Mouse (Mus musculus): ENCODE results near the gene Bscl2. TPM values are rescaled to one million over a fixed set of nuclear protein-coding genes. Genes with fewer than 3 reads are reported as not detected.

Gene Bscl2
- polyA plus RNA-seq (2015; fragmentation: Illumina TruSeq; extraction: RNeasy Lipid Tissue Mini Kit (QIAGEN cat#74804); ENCODE audit: low read depth, low replicate concordance), result 92.5 TPM

DNA sequence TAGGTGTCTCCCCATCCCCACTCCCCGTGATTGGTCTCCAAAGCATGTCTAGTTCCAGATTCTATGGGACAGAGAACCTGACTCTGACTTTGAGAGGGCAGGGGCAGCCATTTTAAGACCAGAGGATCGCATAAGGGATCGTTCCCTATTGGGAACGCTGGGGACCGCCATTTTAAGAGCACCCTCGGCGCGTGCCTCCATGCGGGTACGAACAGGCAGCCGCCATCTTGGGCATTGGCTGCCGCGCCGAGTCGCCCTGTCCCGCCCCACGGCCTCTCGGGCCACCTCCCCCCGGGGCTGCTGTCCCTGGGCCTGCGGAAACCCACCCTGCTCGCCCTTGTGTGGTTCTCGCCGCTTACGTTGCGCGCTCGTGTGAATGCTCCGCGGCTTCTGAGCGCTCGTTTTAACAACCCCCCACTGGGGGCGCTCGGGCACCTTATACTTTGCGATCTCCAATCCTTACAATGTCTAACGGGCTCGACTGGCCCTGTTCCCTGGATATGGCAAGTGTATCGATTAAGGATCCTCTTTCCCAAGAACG, at the start of gene Bscl2:
Bscl2 (plus strand) TSS at position 217 of the 541 bp plus-strand sequence.

DNA sequence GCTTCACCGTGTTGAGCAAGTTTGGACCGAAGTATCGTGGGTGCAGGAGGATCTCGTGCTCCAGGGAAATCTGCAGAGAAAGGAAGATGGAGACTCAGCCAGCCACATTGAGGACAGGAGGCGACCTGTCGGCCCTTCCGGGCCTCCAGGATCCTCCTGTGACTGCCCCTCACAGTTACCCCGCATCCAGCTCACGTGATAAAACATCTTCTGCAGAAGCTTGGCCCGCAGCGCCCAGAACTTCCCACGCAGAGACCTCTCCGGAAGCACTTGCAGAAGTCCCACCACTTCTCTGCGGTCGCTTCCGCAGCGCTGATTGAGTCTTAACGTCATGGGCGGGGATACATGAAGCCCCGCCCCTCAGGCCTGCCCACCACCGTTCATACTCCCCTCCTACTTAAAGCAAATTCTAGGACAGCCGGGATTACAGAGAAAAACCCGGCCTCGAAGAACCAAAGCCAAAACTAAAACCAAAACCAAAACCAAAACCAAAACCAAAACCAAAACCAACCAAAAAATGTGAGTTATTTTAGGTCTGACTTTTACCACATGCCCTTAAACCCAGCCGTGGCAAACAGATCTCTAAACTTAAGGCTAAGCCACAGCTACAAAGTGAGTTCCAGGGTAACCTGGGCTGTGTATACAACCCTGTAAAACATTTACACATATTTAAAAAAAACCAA, 38.9 kb upstream of the Bscl2 start, which contains the start of gene Polr2g:
Polr2g (minus strand) TSS at position 314 of the 683 bp plus-strand sequence.

DNA sequence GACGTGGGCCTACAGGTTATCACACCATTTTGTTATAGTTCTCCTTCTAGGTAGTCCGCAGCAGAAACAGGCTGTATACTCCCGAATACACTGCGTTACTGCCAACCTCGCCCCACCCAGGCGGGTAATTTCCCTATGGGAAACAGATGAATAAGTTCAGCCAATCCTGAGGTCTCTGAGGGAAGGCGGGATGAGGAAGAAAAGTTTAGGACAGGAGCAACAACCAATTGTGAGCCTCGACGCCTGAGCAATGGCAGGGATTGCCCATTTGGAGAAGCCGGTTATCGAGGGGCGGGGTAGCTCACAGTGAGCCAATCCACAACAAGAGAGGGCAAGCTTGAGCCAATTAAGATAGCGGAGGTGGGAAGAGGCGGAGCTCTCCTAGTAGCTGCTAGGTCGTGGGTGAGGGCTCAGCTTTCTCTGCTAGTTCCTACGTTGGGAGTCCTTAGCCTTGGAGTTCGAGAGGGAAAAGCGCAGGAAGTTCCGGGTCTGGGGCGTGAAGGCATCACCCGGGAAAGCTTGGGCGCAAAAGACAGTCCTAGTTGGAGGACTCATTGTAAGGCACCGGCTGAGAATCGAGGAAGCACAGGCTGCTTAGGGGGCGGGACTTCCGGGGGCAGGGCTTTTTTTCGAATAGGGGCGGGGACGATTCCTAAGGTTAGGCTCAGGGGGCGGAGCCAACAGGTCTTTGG, 35.0 kb upstream of the Bscl2 start, which contains the start of gene Zbtb3:
Zbtb3 (plus strand) TSS at position 426 of the 692 bp plus-strand sequence.

DNA sequence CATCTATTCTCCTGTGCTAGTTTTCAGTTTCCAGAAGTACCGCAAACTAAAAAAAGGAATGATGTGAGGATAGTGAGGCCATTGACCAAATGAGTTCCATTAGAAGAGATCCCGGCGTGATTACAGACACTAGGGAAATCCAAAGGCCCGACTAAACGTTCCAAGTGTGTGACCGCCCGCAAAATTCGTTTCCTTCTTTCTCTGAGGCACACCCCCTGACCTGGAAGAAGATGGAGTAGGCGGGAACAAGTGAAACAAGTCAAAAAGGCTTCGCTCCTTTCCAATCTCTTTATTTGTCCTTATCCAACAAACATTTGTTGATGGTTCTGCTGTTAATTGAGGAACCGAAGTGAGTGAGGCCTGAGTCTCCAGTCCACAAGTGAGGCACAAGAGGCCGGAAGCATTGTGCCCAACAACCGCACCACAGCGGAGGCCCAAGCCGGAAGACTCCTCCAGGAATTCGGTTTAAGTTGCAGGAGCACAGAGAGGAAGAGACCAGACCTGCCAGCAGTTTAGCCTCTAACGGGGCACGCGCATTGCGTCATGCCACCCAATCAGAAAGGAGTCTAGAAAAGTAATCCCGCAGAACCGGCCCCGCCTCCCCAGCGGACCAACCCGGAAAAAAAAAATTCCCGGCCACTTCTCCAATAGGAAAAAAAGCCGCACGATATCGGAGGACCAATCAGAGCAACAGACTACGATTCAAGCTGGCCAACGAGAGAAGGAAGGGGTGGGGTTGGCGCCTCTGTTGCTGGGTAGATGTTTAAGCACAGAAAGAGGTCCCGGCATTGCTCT, 18.3 kb upstream of the Bscl2 start, which contains the start of gene Ttc9c:
Ttc9c (minus strand) TSS at position 533 of the 795 bp plus-strand sequence.

DNA sequence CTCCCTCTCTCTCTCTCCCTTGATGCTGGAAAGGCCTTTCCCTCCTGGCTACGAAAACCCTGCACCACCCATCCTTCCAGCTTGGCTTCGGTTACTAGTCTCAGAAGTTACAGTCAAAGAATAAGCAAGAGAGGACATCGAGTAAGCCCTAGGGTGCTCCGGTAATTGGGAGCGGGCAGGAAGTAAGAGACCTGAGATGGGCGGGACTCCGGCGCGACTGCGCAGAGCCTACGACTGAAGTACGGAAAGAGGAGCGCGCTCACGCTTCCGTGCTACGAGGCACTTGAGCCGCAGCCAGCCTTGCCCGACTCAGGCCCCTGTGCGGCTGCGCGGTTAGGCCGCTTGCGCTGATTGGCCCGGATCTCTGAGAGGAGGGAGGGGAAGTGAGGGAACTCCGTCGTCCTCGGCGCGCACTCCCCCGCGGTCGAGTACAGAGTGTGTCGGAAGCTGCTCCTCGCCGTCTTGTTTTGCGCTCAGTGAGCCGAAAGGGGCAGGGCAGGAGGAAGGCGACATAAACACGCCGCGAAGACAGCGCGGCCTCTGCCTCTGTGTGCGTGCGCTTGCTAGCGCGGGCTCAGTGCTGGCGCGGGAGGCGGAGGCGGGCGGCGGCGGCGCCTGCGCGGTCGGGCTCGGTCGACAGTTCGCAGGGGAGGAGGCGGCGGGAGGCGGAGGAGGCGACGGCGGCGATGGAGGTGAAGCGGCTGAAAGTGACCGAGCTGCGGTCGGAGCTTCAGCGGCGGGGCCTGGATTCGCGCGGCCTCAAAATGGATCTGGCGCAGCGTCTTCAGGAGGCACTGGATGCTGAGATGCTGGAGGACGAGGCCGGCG, 17.5 kb upstream of the Bscl2 start, which contains the start of gene Hnrnpul2:
Hnrnpul2 (plus strand) TSS at position 415 of the 828 bp plus-strand sequence.

DNA sequence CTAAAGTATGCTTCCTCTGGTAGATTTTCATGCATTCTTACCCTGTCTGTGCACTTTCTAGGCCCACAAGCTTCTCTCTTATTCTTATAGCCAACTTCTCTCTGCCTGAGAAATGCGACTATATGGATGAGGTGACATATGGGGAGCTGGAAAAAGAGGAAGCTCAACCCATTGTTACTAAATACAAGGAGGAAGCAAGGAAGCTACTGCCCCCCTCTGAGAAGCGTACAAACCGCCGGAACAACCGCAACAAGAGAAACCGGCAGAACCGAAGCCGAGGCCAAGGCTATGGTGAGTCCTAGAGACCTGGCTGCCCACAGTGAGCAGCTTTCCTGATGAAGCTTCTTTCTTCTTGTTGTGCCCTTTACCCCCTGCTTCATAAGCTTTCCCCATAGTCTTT, 7.6 kb upstream of the Bscl2 start, which contains the start of gene AC129217.1:
AC129217.1 (plus strand) TSS at position 114 of the 400 bp plus-strand sequence.

DNA sequence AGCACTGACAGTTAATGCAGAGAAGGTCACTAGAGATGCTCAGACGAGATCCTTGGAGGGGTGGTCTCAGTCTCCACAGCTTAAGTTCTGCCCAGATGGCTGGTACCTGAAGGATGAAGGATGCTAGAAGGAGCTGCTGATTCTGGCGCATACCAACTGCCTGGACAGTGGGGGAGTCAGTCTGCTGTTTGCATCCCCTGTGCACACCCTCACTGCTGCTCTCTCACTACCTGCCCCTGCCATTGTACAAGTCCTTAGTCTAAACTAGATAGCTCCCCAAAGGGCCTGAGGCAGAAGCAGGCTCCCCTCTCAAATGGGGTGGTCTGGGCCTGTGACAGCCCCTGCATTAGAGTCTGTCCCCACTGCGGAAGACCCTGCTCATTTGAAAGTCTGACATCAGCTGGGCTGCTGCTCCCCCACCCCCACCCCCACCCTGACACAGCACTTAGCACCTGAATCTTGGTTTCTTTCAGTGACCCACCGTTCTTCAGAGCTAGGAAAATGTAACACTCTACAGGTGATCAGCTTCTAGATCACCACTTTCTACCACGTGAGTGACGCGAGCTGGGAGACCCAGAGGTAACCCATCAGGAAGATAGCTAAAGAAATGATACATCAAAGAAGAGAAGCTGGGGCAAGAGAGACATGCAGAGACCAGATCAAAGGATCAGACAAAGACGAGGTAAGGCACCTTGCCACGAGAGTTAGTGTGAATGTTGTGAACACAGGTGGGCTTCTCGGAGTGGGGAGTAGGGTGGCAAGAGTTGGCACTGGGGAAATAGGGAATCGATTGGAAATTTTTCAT, 2.0 kb downstream of the Bscl2 start, which contains the start of gene Gng3:
Gng3 (minus strand) TSS at position 92 of the 805 bp plus-strand sequence.

DNA sequence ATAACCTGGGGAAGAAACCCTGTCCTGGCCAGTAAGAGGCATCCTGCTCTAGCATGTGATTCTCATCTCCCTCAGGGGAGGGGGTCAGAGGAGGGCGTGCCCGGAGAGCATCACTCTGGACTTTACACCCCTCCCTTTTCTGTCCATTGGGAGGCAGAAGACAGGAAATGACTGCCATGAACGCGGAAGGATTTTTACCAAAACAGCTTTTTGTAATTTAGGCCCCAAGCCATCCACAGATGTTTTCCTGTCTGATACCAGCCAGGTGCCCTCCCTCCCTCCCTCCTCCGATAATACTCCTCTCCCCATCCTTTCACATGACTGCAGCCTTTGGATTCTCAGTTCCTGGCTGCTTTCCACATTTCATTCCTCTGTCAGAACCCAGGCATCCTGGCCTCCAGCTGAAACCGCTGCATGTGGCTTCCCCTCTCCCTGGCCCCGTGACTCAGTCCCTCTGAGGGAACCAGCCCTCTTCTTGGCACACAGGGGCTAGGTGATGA, 13.2 kb downstream of the Bscl2 start, which contains the start of gene Lrrn4cl:
Lrrn4cl (plus strand) TSS at position 367 of the 500 bp plus-strand sequence.

DNA sequence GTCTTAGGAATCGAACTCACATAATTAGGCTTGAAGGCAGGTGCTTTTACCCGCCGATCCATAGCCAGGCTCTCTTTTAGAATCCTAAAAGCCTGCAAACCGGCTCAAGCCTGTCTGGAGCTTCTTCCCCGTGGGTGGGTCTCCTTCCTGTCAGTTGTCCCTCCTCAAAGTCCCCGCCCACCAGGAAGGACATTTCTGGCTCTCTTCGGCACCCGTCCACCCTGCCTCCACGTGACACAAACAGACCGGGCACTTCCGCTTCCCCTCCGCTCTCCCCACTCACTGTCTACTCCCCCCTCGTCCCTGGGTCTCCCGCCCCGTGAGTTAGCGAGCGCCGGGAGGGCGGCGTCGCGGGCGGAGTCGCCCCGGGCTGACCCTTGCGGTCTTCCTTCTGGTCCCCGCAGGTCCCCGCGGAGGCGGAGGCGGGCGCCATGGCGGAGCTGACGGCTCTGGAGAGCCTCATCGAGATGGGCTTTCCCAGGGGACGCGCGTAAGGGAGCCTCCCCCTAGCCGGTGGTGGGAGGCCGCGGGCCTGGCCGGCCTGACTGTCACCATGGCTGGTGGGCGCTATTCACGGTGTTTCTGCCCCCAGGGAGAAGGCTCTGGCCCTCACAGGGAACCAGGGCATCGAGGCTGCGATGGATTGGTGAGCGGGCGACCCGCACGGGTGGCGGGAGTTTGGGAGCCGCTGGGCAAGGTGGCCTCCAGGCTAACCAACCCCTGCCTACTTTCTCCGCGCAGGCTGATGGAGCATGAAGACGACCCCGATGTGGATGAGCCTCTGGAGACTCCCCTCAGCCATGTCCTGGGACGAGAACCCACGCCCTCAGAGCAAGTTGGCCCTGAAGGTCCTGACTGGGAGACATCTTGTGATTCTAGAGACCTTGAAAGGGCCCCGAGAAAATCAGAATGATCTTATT, 34.3 kb downstream of the Bscl2 start, which contains the start of gene Ubxn1:
Ubxn1 (plus strand) TSS at position 230 of the 920 bp plus-strand sequence.

DNA sequence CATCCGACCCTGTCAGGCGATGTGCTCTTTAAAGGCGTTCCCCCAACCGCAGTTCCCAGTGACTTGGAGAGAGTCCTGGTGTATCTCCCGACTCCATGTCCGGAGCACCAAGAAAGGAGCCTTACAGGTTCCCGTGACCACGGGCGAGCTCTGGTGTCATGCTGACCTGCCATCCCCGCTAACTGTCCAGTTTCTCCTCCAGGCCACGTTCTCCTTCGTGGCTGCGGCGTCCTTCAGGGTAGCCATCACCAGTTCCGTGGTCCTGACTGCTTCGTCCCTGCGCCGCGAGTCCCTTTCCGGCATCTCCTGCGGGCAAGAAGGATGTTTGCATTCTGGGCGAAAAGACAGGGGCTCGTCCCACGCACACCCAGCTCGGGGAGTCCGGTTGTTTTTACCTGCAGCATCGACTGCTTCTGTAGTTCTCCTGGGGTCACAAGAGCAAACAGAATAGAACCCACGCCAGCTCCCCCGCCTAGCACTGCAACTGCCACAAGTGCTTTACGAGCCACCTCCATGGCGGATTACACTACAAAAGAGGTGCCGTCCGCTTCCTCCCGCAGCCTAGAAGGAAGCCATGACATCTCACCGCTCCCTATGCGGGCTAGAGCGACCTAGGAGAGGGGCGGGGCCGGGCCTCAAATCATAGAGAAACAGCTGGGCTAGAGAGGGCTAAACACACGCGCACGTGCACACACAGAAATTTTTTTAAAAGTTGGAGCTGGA, 43.2 kb downstream of the Bscl2 start, which contains the start of gene Uqcc3:
Uqcc3 (minus strand) TSS at position 613 of the 723 bp plus-strand sequence.

DNA sequence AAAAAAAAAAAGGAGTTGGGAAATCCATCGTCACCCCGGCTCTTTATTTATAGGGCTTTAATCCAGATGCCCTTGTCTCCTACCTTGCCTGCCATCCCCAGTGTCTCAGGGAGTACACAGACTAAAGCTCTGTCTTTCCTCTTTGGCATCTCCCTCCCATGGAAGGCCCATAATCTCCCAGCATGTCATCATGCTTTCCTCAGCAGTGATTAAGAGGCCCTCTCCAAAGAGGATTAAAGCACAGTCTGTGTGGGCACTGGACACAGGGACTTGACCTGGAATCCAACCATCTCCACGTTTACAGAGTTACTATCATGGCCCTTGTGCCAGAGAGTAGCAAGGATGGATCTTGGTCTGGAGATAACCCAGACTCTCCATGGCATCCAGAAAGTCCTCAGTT, 46.3 kb downstream of the Bscl2 start, which contains the start of the genes Lbhd1 and Gm49403:
Lbhd1 (plus strand) TSS at position 117 of the 400 bp plus-strand sequence.
Gm49403 (plus strand) TSS at position 315 of the 400 bp plus-strand sequence.

DNA sequence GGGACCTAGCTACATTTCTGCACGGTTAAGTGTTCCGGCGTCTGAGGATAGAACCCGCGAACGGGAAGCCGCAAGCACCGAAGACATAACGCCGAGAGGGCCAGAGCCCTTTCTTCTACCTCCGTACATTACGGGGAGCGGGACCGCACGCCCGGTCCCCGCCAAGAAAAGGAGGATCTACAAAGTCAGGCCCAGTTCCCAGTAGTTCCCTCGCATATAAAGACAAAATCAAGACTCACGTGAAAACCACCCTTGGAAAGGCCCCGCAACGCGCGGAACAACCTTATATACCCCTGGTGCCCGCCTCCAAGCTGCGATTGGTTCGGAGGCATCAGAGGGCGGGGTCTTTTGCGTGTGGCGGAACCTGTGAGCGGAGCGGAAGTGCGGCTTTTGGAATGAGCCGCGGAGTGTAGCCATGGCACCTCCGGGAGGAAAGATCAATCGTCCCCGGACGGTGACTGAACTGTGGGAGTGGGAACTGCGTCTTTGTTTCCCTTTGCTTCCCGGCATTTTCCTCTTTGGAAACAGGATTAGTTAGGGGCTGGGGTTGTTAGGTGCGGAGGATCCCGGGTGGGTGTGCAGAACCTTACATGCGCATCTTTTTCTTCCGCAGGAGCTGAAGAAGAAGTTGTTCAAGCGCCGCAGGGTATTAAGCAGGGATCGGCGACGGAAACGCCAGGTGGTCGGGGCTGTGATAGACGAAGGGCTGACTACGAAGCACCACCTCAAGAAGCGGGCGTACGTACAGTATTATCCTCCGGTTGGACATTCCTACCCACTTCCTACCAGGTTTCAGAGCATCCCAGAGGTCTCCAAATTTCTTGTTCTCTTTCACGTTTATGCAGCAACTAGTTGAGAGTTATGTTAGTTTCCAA, 51.5 kb downstream of the Bscl2 start, which contains the start of the genes 1810009A15Rik and Gm49416:
1810009A15Rik (plus strand) TSS at position 343 of the 875 bp plus-strand sequence.
Gm49416 (plus strand) TSS at position 416 of the 875 bp plus-strand sequence.

DNA sequence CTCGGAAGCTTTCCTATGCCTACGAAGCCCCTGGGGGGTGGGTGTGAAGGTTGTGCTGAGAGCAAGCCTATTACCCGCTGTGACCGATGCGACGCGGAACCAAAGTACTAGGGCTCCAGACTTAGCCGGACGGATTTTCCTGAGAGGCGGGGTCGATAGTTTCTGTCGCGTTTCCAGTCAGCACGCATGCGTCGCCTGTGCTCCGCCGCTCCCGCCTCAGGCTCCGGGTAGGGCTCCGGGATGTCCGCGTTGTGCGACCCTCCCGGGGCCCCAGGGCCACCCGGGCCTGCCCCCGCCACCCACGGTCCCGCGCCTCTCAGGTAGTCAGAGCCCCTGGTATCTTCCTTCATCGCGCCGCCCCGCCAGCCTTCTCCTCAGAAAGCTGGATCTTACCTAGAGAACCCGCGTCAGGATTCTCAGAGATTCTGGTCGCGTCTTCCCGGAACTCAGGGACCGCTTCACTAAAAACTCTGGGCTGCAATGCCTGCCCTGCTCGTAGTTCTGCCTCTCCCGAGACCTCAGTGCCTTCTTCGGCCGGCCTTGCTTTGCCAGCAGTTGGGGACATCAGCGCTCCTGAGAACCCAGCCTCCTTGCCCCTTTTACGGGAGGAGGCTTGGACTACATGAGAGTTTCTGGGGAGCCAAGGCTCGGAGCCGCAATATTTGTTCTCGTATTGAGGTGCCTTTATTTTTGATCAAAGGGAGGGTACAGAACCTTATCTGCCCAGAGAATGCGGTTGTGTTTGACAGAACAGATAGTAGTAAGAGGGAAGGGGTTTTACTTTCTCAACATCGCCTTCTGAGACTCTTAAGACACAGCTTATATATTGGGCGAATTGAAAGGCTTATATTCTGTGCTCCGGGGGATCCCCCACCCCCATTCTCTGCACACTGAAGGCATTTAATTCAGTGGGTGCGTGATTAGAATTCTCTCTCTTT, 55.8 kb downstream of the Bscl2 start, which contains the start of gene Ints5:
Ints5 (plus strand) TSS at position 177 of the 938 bp plus-strand sequence.

DNA sequence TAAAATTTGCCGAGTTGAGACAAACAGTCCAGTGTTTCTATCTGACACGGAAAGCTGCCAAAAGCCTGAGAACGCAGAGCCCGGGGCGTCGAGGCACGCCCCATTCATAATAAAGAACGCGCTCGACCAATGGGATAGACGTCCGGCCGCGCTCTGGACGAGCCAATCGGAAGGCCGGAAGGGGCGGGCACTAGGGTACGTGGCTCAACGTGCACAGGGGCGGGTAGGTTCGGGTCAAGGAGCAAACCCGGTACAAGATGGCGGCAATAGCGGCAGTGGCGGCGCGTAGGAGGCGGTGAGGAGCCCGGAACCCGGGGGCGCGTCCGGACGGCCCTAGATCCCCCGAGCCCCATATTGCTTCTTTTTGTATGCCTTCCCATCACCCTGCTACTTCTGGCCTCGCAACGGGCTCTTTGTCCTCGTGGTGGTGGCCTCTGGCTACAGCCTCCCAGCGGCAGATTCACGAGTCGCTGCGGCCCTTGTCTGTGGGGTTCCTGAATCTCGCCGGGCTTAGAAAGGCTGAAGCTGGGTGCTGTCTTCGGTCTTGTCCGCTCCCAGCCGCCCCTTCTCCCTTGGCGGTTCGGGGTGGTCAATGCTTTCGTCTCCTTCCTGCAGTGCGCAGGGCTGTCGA, 60.7 kb downstream of the Bscl2 start, which contains the start of gene Ganab:
Ganab (plus strand) TSS at position 207 of the 631 bp plus-strand sequence.

Measured in brain, adult 10 weeks (tissue).